Comparison of ENCODE assay signal across 8 mouse cellular contexts in genomic region chr6:38434055-38435023, GRCm38 (mm10). TPM values are rescaled to one million over a fixed set of nuclear protein-coding genes. Genes with fewer than 3 reads are reported as not detected.
DNase-seq lines count a peak whose midpoint lies in the region; ATAC-seq lines count a peak whose summit lies in the region.

No protein-coding gene starts in this region.

- DNase-seq in CD8-positive naive resting alpha-beta T cell, adult 2 months (ENCODE audit: low read depth in 2 of 2, low spot score in 2 of 2): peak; percentile 36 to 38
- peak; percentile 74 for DNase-seq in kidney, postnatal 14 days
- peak; percentile 76 for DNase-seq in liver, embryonic 11.5 days (ENCODE audit: low spot score)
- peak; percentile 18 to 20 for DNase-seq in natural killer cell, adult 2 months (ENCODE audit: low spot score in 2 of 2)

- under 1% methylated on average over 100 of the region's 118 CpGs for WGBS in heart, embryonic 14.5 days
- under 1% methylated on average over 84 of the region's 118 CpGs for WGBS in liver, embryonic 11.5 days
- under 1% methylated on average over 84 of the region's 118 CpGs for WGBS in stomach, embryonic 14.5 days

- ATAC-seq in heart, embryonic 14.5 days (ENCODE audit: insufficient number of reproducible peaks, insufficient read depth, low FRiP score, low read depth): peak; percentile 74
- ATAC-seq in liver, embryonic 11.5 days (replicated peaks; ENCODE audit: low FRiP score): peak; percentile 67
- peak; percentile 64 for ATAC-seq in stomach, embryonic 14.5 days (ENCODE audit: insufficient number of reproducible peaks, insufficient read depth, low FRiP score, low read depth)

- H3K9ac ChIP-seq in heart, embryonic 14.5 days (ENCODE audit: low read length): peak overlapping the region; percentile 90
- peak overlapping the region; percentile 80 for H3K9ac ChIP-seq in liver, embryonic 11.5 days (ENCODE audit: low read depth, low read length)
- H3K9ac ChIP-seq in stomach, embryonic 14.5 days (replicated peaks; ENCODE audit: low read depth, low read length): peak overlapping the region; percentile 72

- H3K9me3 ChIP-seq in erythroblast, embryonic 14.5 days (ENCODE audit: control insufficient read depth, low read length): no peaks in the 10 kb centered on the region
- H3K9me3 ChIP-seq in heart, embryonic 14.5 days (ENCODE audit: control insufficient read depth, low read length): no peaks in the 10 kb centered on the region
- H3K9me3 ChIP-seq in liver, embryonic 11.5 days (ENCODE audit: control insufficient read depth, low read length): no peaks in the 10 kb centered on the region
- H3K9me3 ChIP-seq in stomach, embryonic 14.5 days (ENCODE audit: control insufficient read depth, low read depth, low read length): no peaks in the 10 kb centered on the region

- peak overlapping the region; percentile 93 for H3K27ac ChIP-seq in brown adipose tissue, adult 24 weeks (replicated peaks; ENCODE audit: low read depth, low read length)
- H3K27ac ChIP-seq in heart, embryonic 14.5 days (replicated peaks in 1 of 2; ENCODE audit: control insufficient read depth in 1 of 2, insufficient read depth in 1 of 2, low read depth in 2 of 2, low read length in 2 of 2): peak overlapping the region; percentile 93 to 99
- peak overlapping the region; percentile 92 for H3K27ac ChIP-seq in liver, embryonic 11.5 days (ENCODE audit: low read depth, low read length)
- H3K27ac ChIP-seq in stomach, embryonic 14.5 days (ENCODE audit: low read length): peak overlapping the region; percentile 98

- H3K4me2 ChIP-seq in heart, embryonic 14.5 days (ENCODE audit: low read length): peak overlapping the region; percentile 86
- peak overlapping the region; percentile 67 for H3K4me2 ChIP-seq in liver, embryonic 11.5 days
- peak overlapping the region; percentile 76 for H3K4me2 ChIP-seq in stomach, embryonic 14.5 days (replicated peaks; ENCODE audit: low read depth, low read length)

- H3K27me3 ChIP-seq in erythroblast, embryonic 14.5 days (ENCODE audit: control insufficient read depth): no peaks in the 10 kb centered on the region
- no peaks in the 10 kb centered on the region for H3K27me3 ChIP-seq in heart, embryonic 14.5 days (ENCODE audit: control insufficient read depth, insufficient read depth, low read length)
- H3K27me3 ChIP-seq in liver, embryonic 11.5 days (replicated peaks; ENCODE audit: control insufficient read depth, insufficient read depth, low read length): no peaks in the 10 kb centered on the region
- H3K27me3 ChIP-seq in stomach, embryonic 14.5 days (ENCODE audit: control insufficient read depth, insufficient read depth, low read length): no peaks in the 10 kb centered on the region

- no peaks in the 10 kb centered on the region; the same call in none of the 2 replicates for H3K36me3 ChIP-seq in erythroblast, embryonic 14.5 days (ENCODE audit: control insufficient read depth)
- H3K36me3 ChIP-seq in heart, embryonic 14.5 days (ENCODE audit: control insufficient read depth, insufficient read depth, low read length): no peaks in the 10 kb centered on the region
- no peaks in the 10 kb centered on the region for H3K36me3 ChIP-seq in liver, embryonic 11.5 days (ENCODE audit: control insufficient read depth, insufficient read depth, low read length)
- no peaks in the 10 kb centered on the region for H3K36me3 ChIP-seq in stomach, embryonic 14.5 days (ENCODE audit: control insufficient read depth, insufficient read depth, low read length)

- no peaks in the 10 kb centered on the region for H3K4me1 ChIP-seq in brown adipose tissue, adult 24 weeks (ENCODE audit: control insufficient read depth, insufficient read depth, insufficient read length, low read length)
- H3K4me1 ChIP-seq in erythroblast, embryonic 14.5 days (ENCODE audit: control insufficient read depth): peaks cover 40% of the 10 kb centered on the region
- H3K4me1 ChIP-seq in heart, embryonic 14.5 days (ENCODE audit: control insufficient read depth in 2 of 2, insufficient read depth in 2 of 2, low read length in 2 of 2): peaks cover 0 to 11% of the 10 kb centered on the region in 2 experiments; a peak in 2 of 4 replicates
- H3K4me1 ChIP-seq in liver, embryonic 11.5 days (replicated peaks; ENCODE audit: control insufficient read depth, insufficient read depth, low read length): peaks cover 10% of the 10 kb centered on the region
- peaks cover 6% of the 10 kb centered on the region; the same call in 1 of the 2 replicates for H3K4me1 ChIP-seq in stomach, embryonic 14.5 days (ENCODE audit: control insufficient read depth, insufficient read depth, low read length)

- H3K4me3 ChIP-seq in brown adipose tissue, adult 24 weeks (ENCODE audit: insufficient read depth, low read depth, low read length): peak overlapping the region; percentile 91
- peak overlapping the region; percentile 90 for H3K4me3 ChIP-seq in erythroblast, embryonic 14.5 days (replicated peaks)
- H3K4me3 ChIP-seq in heart, embryonic 14.5 days (ENCODE audit: control insufficient read depth in 1 of 2, insufficient read depth in 1 of 2, low read depth in 1 of 2, low read length in 2 of 2): peak overlapping the region; percentile 70 to 89
- H3K4me3 ChIP-seq in liver, embryonic 11.5 days (ENCODE audit: low read depth, low read length): peak overlapping the region; percentile 100
- peak overlapping the region; percentile 78 for H3K4me3 ChIP-seq in stomach, embryonic 14.5 days (ENCODE audit: low read depth, low read length)

RNA-seq across cellular contexts. Expression of gene Ubn2, which starts 0.6 kb away (rescaled TPM):
- polyA plus RNA-seq in brown adipose tissue, adult 24 weeks (2012; ENCODE audit: insufficient read depth, insufficient read length, missing spikeins): 3.9 and 6.8 TPM in 2 replicates
- polyA plus RNA-seq in erythroblast, embryonic 14.5 days (2012): 0.46 and 0.65 TPM in 2 replicates
- 11.8 and 13.0 TPM in 2 replicates for polyA plus RNA-seq in heart, embryonic 14.5 days (2014; fragmentation: Nextera tagmentation; extraction: Ambion mirVana)
- 12.3 and 14.5 TPM in 2 replicates for polyA plus RNA-seq in liver, embryonic 11.5 days (2014; fragmentation: Nextera tagmentation; extraction: Ambion mirVana)
- 22.9 and 23.6 TPM in 2 replicates for polyA plus RNA-seq in stomach, embryonic 14.5 days (2014; fragmentation: Nextera tagmentation; extraction: Ambion mirVana)

RNA-seq across cellular contexts. Expression of gene Ttc26, which starts 53.1 kb away (rescaled TPM):
- polyA plus RNA-seq in brown adipose tissue, adult 24 weeks (2012; ENCODE audit: insufficient read depth, insufficient read length, missing spikeins): 1.7 and 2.9 TPM in 2 replicates
- not detected in 2 replicates for polyA plus RNA-seq in erythroblast, embryonic 14.5 days (2012)
- 2.7 and 3.9 TPM in 2 replicates for polyA plus RNA-seq in heart, embryonic 14.5 days (2014; fragmentation: Nextera tagmentation; extraction: Ambion mirVana)
- 3.3 and 3.8 TPM in 2 replicates for polyA plus RNA-seq in liver, embryonic 11.5 days (2014; fragmentation: Nextera tagmentation; extraction: Ambion mirVana)
- 6.9 and 9.2 TPM in 2 replicates for polyA plus RNA-seq in stomach, embryonic 14.5 days (2014; fragmentation: Nextera tagmentation; extraction: Ambion mirVana)

Comparison
In these comparisons a context has a peak if more than half of its experiments do, and no peak if none do; other contexts are left out.
1. Peak in every context shown above with its lines: DNase-seq, ATAC-seq, H3K4me3 ChIP-seq and H3K27ac ChIP-seq.
2. DNase-seq: peak in every context shown above with its lines; median percentile 76 in liver, embryonic 11.5 days; 74 in kidney, postnatal 14 days; 37 in CD8-positive naive resting alpha-beta T cell, adult 2 months; 19 in natural killer cell, adult 2 months.